Mouse (Mus musculus) heart, embryonic 13.5 days (tissue): Measurements from ENCODE around the gene Stx4a. TPM values are rescaled to one million over a fixed set of nuclear protein-coding genes. Genes with fewer than 3 reads are reported as not detected.
A peak's percentile ranks its signal among the peaks of the same experiment; 100 is the strongest.
"Not testable (repeated sequence)": the region's sequence is repeated elsewhere in the genome, so short reads cannot be mapped to it uniquely, and the experiment has no call there.

ENCODE experiments used
- ATAC-seq: fragments of 200-750 bp; cut with Nextera tagmentation; 2 replicates; pipeline ENCODE4 v1.8.0; 2017; ENCODE audit warnings: moderate TSS enrichment; ENCODE audit not compliant: insufficient number of reproducible peaks, low FRiP score, low TSS enrichment; ENCODE audit errors: extremely low read depth
- H3K27ac ChIP-seq: fragments of 300-500 bp; sonication (generic); replicated peaks from 2 replicates; pipeline ENCODE4 v1.5.1; 2015; ENCODE audit warnings: moderate library complexity, mild to moderate bottlenecking, inconsistent platforms
- H3K27me3 ChIP-seq: fragments of 300-500 bp; sonication (generic); replicated peaks from 2 replicates; pipeline ENCODE4 v1.6.1; 2015; ENCODE audit warnings: mild to moderate bottlenecking, inconsistent platforms
- H3K36me3 ChIP-seq: fragments of 300-500 bp; sonication (generic); 2 replicates; pipeline ENCODE4 v1.6.1; 2015; ENCODE audit warnings: mild to moderate bottlenecking, inconsistent platforms
- H3K4me1 ChIP-seq: fragments of 300-500 bp; sonication (generic); 2 replicates; pipeline ENCODE4 v1.6.1; 2015; ENCODE audit warnings: inconsistent platforms
- H3K4me2 ChIP-seq: fragments of 300-500 bp; sonication (generic); 2 replicates; pipeline ENCODE4 v1.6.1; 2015; ENCODE audit warnings: inconsistent platforms, mild to moderate bottlenecking, moderate library complexity
- H3K4me3 ChIP-seq: fragments of 300-500 bp; sonication (generic); 2 replicates; pipeline ENCODE4 v1.5.1; 2015; ENCODE audit warnings: moderate library complexity, mild to moderate bottlenecking, inconsistent platforms
- H3K9ac ChIP-seq: fragments of 300-500 bp; sonication (generic); 2 replicates; pipeline ENCODE4 v1.6.1; 2015; ENCODE audit warnings: inconsistent platforms, mild to moderate bottlenecking, moderate library complexity
- H3K9me3 ChIP-seq: fragments of 300-500 bp; sonication (generic); 2 replicates; pipeline ENCODE4 v1.6.1; 2016; ENCODE audit warnings: inconsistent platforms
- WGBS: fragments of 180-500 bp; shearing (Covaris S2); methylation state at CpG from one replicate; pipeline ENCODE4 v1.1.7; 2015; ENCODE audit warnings: mixed read lengths; 5-methylcytosine and 5-hydroxymethylcytosine counted together
- polyA plus RNA-seq: library from polyadenylated mRNA; unstranded; fragments of >200 nt; fragmentation: Nextera tagmentation; extraction: Ambion mirVana; gene quantifications from 2 replicates; pipeline ENCODE4 v1.2.1, GENCODE M21; 2015

Gene Stx4a
- polyA plus RNA-seq, 1 experiment from 2014 or later: 39.2 TPM

GRCm38 (mm10) chr7:127840031-127840430 is 15.9 kb downstream of the Stx4a start:
- H3K27ac ChIP-seq, H3K27me3 ChIP-seq, H3K4me3 ChIP-seq, H3K9me3 ChIP-seq, ATAC-seq, H3K9ac ChIP-seq: not testable (repeated sequence)
- H3K36me3 ChIP-seq: peaks cover 19% of the 10 kb centered on the region
- peaks cover 15% of the 10 kb centered on the region for H3K4me1 ChIP-seq
- 68% methylated on average over 2 of the region's 2 CpGs for WGBS
- H3K4me2 ChIP-seq: peak overlapping the region; percentile 91; the same call in 1 of the 2 replicates

DNA sequence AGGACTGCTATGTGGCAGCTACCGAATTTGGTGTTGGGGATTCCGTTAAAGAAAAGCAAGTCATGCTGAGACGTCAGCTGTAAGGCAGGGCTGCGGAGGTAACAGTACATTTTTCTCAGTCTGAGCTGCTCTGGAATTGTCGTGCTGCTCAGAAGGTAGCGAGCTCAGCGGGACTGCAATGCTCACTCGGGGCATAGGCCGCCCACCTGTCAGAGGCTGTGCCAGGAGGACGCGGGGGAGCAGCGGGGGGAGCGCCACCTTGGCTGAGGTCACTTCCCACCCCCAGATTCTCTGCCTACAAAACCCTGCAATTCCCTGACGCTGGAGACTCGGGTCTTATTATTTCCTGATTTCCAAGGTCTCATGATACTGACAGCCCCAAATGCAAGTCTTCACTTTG is 16.8 kb downstream of the Stx4a start:
- peak overlapping the region; percentile 91 for H3K4me2 ChIP-seq
- peak overlapping the region; percentile 75 for H3K4me3 ChIP-seq
- no peak for ATAC-seq
- peaks cover 15% of the 10 kb centered on the region for H3K4me1 ChIP-seq
- WGBS: 3% methylated on average over 15 of the region's 15 CpGs
- H3K36me3 ChIP-seq: peaks cover 25% of the 10 kb centered on the region
- H3K9ac ChIP-seq: peak overlapping the region; percentile 97
- no peaks in the 10 kb centered on the region; the same call in 1 of the 2 replicates for H3K27me3 ChIP-seq
- H3K9me3 ChIP-seq: no peaks in the 10 kb centered on the region
- peak overlapping the region; percentile 97 for H3K27ac ChIP-seq

- under 1% methylated on average over 45 of the region's 46 CpGs for WGBS
- Histone ChIP-seq H3K9me3 (no peaks in the 10 kb centered on the region), H3K4me1 (peaks cover 15% of the 10 kb centered on the region)
Measured at GRCm38 (mm10) chr7:127841340-127842000, 17.4 kb downstream of the Stx4a start.

GRCm38 (mm10) chr7:127842001-127842718 is 18.1 kb downstream of the Stx4a start:
- H3K27ac ChIP-seq: peak overlapping the region; percentile 97

More at GRCm38 (mm10) chr7:127841340-127842000, 17.4 kb downstream of the Stx4a start:
- peak; percentile 89 for ATAC-seq
- Histone ChIP-seq H3K27me3 (no peaks in the 10 kb centered on the region), H3K9ac (peak overlapping the region; percentile 97), H3K36me3 (peaks cover 31% of the 10 kb centered on the region), H3K27ac (peak overlapping the region; percentile 97), H3K4me2 (peak overlapping the region; percentile 91), H3K4me3 (peak overlapping the region; percentile 75)

DNA sequence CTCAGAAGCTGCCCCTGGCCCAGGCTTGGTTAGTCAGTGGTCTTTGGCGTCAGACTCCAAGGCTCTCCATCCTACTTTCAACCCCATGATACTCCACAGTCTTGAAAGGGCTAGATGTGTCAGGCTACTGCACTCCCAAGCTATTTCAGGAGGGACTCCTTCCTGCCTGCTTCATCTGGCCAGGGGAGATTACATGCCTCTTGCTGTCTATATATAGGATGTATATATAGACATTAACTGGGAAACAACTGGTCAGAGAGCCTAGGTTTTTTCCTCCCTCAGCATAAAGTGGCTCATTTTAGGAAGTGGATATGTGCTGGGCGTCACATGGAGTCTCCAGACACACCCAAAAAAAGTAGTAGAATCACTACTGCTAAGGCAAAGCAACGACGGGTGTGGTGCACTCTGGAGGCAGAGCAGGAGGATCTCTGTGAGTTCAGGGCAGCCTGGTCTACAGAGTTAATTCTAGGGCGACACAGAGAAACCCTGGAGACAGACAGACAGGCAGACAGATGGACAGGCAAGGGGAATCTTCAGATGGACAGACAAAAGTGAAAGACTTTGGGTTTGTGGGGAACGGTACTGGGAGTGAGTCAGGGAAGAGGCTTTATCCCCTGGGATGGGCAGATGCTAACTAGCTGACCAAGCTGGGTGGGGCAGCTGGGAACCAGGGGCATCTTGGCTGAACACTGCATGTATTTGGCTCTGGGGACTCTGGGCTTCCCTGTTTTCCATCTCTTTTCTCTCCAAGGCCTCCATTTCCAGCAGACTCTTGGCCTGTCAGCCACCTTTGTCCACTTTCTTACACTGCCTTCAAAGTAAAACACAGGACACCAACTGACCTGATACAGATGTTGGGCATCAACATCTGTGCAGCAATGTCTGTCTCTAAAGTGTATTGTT is 26.1 kb downstream of the Stx4a start:
- Histone ChIP-seq H3K9ac (no peak overlapping the region), H3K27me3 (no peaks in the 10 kb centered on the region), H3K36me3 (peaks cover 38% of the 10 kb centered on the region), H3K4me3 (no peak overlapping the region), H3K27ac (no peak overlapping the region), H3K4me2 (no peak overlapping the region), H3K9me3 (no peaks in the 10 kb centered on the region), H3K4me1 (peaks cover 7% of the 10 kb centered on the region)
- 64% methylated on average over 6 of the region's 6 CpGs for WGBS
- ATAC-seq: no peak

More at GRCm38 (mm10) chr7:127842001-127842718, 18.1 kb downstream of the Stx4a start:
- under 1% methylated on average over 40 of the region's 40 CpGs for WGBS
- H3K4me2 ChIP-seq: peak overlapping the region; percentile 91
- ATAC-seq: peak; percentile 45; the same call in 1 of the 2 replicates
- H3K27me3 ChIP-seq: no peaks in the 10 kb centered on the region
- H3K36me3 ChIP-seq: peaks cover 38% of the 10 kb centered on the region
- peak overlapping the region; percentile 97 for H3K9ac ChIP-seq
- H3K9me3 ChIP-seq: no peaks in the 10 kb centered on the region
- H3K4me1 ChIP-seq: peaks cover 15% of the 10 kb centered on the region
- H3K4me3 ChIP-seq: peak overlapping the region; percentile 75

- no peak for ATAC-seq
- no peaks in the 10 kb centered on the region for H3K9me3 ChIP-seq
- no peak overlapping the region for H3K4me2 ChIP-seq
- peaks cover 31% of the 10 kb centered on the region for H3K36me3 ChIP-seq
- no peak overlapping the region for H3K27ac ChIP-seq
- WGBS: 63% methylated on average over 5 of the region's 5 CpGs
- no peaks in the 10 kb centered on the region for H3K27me3 ChIP-seq
- peaks cover 7% of the 10 kb centered on the region for H3K4me1 ChIP-seq
- no peak overlapping the region for H3K4me3 ChIP-seq
- no peak overlapping the region for H3K9ac ChIP-seq
Measured at GRCm38 (mm10) chr7:127850906-127851305, 26.8 kb downstream of the Stx4a start.

- Histone ChIP-seq H3K36me3 (no peaks in the 10 kb centered on the region), H3K9ac (no peak overlapping the region), H3K27ac (no peak overlapping the region), H3K9me3 (no peaks in the 10 kb centered on the region), H3K27me3 (no peaks in the 10 kb centered on the region), H3K4me1 (no peaks in the 10 kb centered on the region), H3K4me3 (no peak overlapping the region), H3K4me2 (no peak overlapping the region)
- 75% methylated on average over 6 of the region's 6 CpGs for WGBS
- ATAC-seq: no peak
Measured at GRCm38 (mm10) chr7:127858258-127858657, 34.2 kb downstream of the Stx4a start.

DNA sequence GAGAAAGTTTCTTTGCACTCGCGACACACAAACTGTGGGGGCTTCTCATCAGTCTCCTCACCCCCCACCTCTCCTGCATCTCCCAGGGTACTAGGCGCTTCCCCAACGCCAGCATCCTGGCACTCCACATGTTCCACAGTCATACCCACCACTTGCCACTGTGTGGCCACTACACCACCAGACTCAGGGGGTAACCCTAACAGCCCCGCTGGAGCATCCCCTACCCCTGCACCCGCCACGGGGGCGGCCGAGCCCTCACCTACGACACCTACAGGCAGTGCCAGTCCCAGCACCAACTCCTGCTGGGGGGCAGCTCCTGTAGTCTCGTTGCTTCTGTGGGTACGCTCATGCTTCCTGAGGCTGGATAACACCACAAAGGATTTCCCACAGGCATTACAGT is 42.3 kb downstream of the Stx4a start:
- Histone ChIP-seq H3K9me3 (no peaks in the 10 kb centered on the region), H3K9ac (no peak overlapping the region), H3K4me1 (peaks cover 8% of the 10 kb centered on the region; the same call in 1 of the 2 replicates), H3K4me2 (no peak overlapping the region), H3K36me3 (peaks cover 56% of the 10 kb centered on the region), H3K27me3 (no peaks in the 10 kb centered on the region), H3K27ac (no peak overlapping the region), H3K4me3 (no peak overlapping the region)
- ATAC-seq: no peak
- 92% methylated on average over 12 of the region's 12 CpGs for WGBS

GRCm38 (mm10) chr7:127867641-127868040 is 43.5 kb downstream of the Stx4a start:
- H3K9me3 ChIP-seq: no peaks in the 10 kb centered on the region
- H3K4me3 ChIP-seq: no peak overlapping the region
- no peak overlapping the region for H3K27ac ChIP-seq
- no peak overlapping the region for H3K9ac ChIP-seq
- no peaks in the 10 kb centered on the region for H3K27me3 ChIP-seq
- ATAC-seq: no peak
- H3K4me2 ChIP-seq: no peak overlapping the region
- H3K4me1 ChIP-seq: peaks cover 8% of the 10 kb centered on the region; the same call in 1 of the 2 replicates
- H3K36me3 ChIP-seq: peaks cover 64% of the 10 kb centered on the region
- 95% methylated on average over 18 of the region's 18 CpGs for WGBS

DNA sequence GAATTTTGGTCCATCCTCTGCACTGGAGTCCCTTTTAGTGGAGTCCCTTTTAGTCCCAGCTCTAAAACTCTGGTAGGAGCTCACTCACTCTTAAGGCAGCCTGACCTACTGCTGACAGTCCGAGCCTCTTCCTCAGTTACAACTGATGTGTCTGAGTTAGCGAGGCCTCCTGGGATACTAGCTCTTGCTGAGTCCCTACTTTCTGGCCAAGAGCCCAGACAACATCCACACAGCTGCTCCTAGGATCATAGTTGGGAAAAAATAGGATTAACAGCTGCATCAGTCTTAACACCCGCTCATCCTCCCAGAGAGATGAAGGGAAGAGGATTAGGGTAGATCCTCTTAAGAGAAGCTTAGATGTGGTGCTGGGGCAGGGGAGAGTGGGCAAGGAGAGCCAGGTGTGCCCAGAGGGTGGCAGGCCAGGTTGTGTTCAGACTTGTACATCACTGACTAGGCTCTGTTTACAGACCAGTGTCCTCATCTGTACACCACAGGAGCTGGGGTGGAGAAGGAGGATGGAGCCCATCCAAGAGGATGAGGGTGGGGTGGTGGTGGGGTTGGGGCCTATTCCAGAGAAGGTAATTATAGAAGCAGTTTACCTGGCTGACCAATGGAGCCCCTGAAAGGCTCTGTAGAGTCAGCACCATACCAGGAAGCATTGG is 45.2 kb downstream of the Stx4a start:
- Histone ChIP-seq H3K36me3 (peaks cover 71% of the 10 kb centered on the region), H3K4me3 (no peak overlapping the region), H3K9ac (no peak overlapping the region), H3K27ac (no peak overlapping the region), H3K4me2 (no peak overlapping the region), H3K27me3 (no peaks in the 10 kb centered on the region), H3K9me3 (no peaks in the 10 kb centered on the region), H3K4me1 (peaks cover 22% of the 10 kb centered on the region)
- ATAC-seq: no peak
- 63% methylated on average over 3 of the region's 3 CpGs for WGBS
